ENCODE assay signal across 18 mouse cellular contexts in the genomic region with DNA sequence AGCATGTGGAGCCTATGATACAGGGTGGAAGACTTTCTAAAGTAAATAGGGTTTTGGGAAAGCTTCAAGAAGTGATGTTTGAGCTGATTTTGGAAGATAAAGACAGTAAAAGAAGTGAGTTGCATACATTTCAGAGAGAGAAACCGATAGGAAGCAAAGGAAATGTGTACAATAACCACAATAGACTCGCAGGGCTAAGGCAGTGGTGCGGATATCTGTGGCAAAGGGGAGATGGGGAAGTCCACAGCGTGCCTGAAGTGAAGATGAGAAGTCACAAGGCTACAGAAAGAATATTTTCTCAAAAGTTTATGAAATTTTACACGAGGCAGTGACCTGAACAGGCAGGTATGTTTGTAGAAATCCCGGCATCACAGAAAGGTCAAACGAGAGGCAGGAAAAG.
A peak's percentile ranks its signal among the peaks of the same experiment; 100 is the strongest.
DNase-seq lines count a peak whose midpoint lies in the region; ATAC-seq lines count a peak whose summit lies in the region.
"Had no signal": no experiment of that assay in that cellular context is flagged by ENCODE, and none has a peak within 500 bp of the region (broad histone marks: within the 10 kb centered on the region; RNA-seq: fewer than 3 reads in every experiment).

No protein-coding gene starts in this region.

- DNase-seq in heart, adult 11 months, result peak; percentile 55
- DNase-seq in heart, adult 8-10 months (ENCODE audit: low spot score), result no peak
- DNase-seq in naive thymus-derived CD4-positive, alpha-beta T cell, adult 2 months (ENCODE audit: low read depth), result peak; percentile 3
- no peak for DNase-seq in c-Kit-positive CD71-positive TER-119-positive erythroid progenitor cells, embryonic 14.5 days (ENCODE audit: low spot score)
- DNase-seq in ovary, postnatal 10 days (ENCODE audit: low spot score), result no peak
- DNase-seq: adrenal gland, adult 2 months; adrenal gland, postnatal 14 days; B cell, adult 2 months; cerebellum, adult 11-12 months; cerebellum, adult 8-10 months; cerebellum, postnatal 10 days; cerebellum, postnatal 36 days; forebrain, postnatal 0 days; gastrocnemius, adult 2 months; gastrocnemius, postnatal 14 days; heart, adult 2 months had no signal

- peak; percentile 80 for ATAC-seq in megakaryocyte, adult 5-6 weeks (ENCODE audit: poor library complexity, severe bottlenecking)
- ATAC-seq: forebrain, embryonic 13.5 days; forebrain, postnatal 0 days had no signal

Comparison
In these comparisons a context has a peak if more than half of its experiments do, and no peak if none do; other contexts are left out.
1. DNase-seq: peak in heart, adult 11 months (single experiment) and naive thymus-derived CD4-positive, alpha-beta T cell, adult 2 months (single experiment); none in heart, adult 8-10 months (single experiment), c-Kit-positive CD71-positive TER-119-positive erythroid progenitor cells, embryonic 14.5 days (single experiment) and ovary, postnatal 10 days (single experiment).